Mouse (Mus musculus) midbrain, embryonic 11.5 days (tissue): ENCODE measurements at regions not wholly inside any gene's neighbourhood (a gene's known extent, or its start where the extent isn't known, plus 50 kb on each side); places are given as distances from the start of the nearest gene placed in this dataset.

Experiments used
- ATAC-seq: fragments of 200-750 bp; cut with Nextera tagmentation; 2 replicates; pipeline ENCODE4 v1.8.0; 2017; ENCODE audit warnings: moderate TSS enrichment, moderate library complexity; ENCODE audit not compliant: low FRiP score
- DNase-seq: peaks from one replicate; pipeline ENCODE4 v3.0.0; 2015; ENCODE audit warnings: low spot score; ENCODE audit errors: missing footprints
- H3K27ac ChIP-seq: fragments of 300-500 bp; sonication (generic); 2 replicates; pipeline ENCODE4 v1.5.1; 2014; ENCODE audit warnings: low read depth, low read length
- H3K27me3 ChIP-seq: fragments of 300-500 bp; sonication (generic); 2 replicates; pipeline ENCODE4 v1.6.1; 2014; ENCODE audit warnings: mild to moderate bottlenecking, low read length, moderate library complexity, mixed read lengths; ENCODE audit not compliant: control insufficient read depth, insufficient read depth
- H3K36me3 ChIP-seq: fragments of 300-500 bp; sonication (generic); 2 replicates; pipeline ENCODE4 v1.6.1; 2014; ENCODE audit warnings: mild to moderate bottlenecking, low read length, moderate library complexity, mixed read lengths; ENCODE audit not compliant: control insufficient read depth, insufficient read depth
- H3K4me1 ChIP-seq: fragments of 300-500 bp; sonication (generic); 2 replicates; pipeline ENCODE4 v1.6.1; 2014; ENCODE audit warnings: low read length; ENCODE audit not compliant: control insufficient read depth, insufficient read depth
- H3K4me2 ChIP-seq: fragments of 300-500 bp; sonication (generic); 2 replicates; pipeline ENCODE4 v1.6.1; 2014; ENCODE audit warnings: mild to moderate bottlenecking, moderate library complexity
- H3K4me3 ChIP-seq: fragments of 300-500 bp; sonication (generic); 2 replicates; pipeline ENCODE4 v1.5.1; 2014; ENCODE audit warnings: low read depth, low read length
- H3K9ac ChIP-seq: fragments of 300-500 bp; sonication (generic); 2 replicates; pipeline ENCODE4 v1.6.1; 2014; ENCODE audit warnings: low read length
- H3K9me3 ChIP-seq: fragments of 300-500 bp; sonication (generic); 2 replicates; pipeline ENCODE4 v1.6.1; 2016; ENCODE audit warnings: low read length; ENCODE audit not compliant: control insufficient read depth
- WGBS: fragments of 180-500 bp; shearing (Covaris S2); extraction: QIAGEN DNeasy Blood & Tissue Kit; methylation state at CpG from one replicate; pipeline ENCODE4 v1.1.7; 2014; 5-methylcytosine and 5-hydroxymethylcytosine counted together

GRCm38 (mm10) chr5:118405421-118405820 lies 155.1 kb upstream of the Med13l start:
- H3K27me3 ChIP-seq, result 0 out of 2 replicates have a peak, but pooled peaks cover 2% of the 10 kb centered on the region
- no peaks in the 10 kb centered on the region; the same call in 1 of the 2 replicates for H3K9me3 ChIP-seq
- DNase-seq (no peak), ATAC-seq (no peak)
- H3K27ac ChIP-seq, result no peak overlapping the region
- no peak overlapping the region for H3K4me3 ChIP-seq
- H3K4me2 ChIP-seq, result no peak overlapping the region
- H3K4me1 ChIP-seq, result no peaks in the 10 kb centered on the region
- WGBS, result 93% methylated on average over 3 of the region's 3 CpGs
- H3K36me3 ChIP-seq, result no peaks in the 10 kb centered on the region
- H3K9ac ChIP-seq, result no peak overlapping the region

GRCm38 (mm10) chr5:118407451-118407850 lies 153.0 kb upstream of the Med13l start:
- no peak for ATAC-seq
- Histone ChIP-seq H3K4me2 (no peak overlapping the region), H3K27me3 (0 out of 2 replicates have a peak, but pooled peaks cover 2% of the 10 kb centered on the region), H3K36me3 (no peaks in the 10 kb centered on the region), H3K4me3 (no peak overlapping the region), H3K27ac (no peak overlapping the region), H3K9ac (peak overlapping the region; percentile 12; the same call in 1 of the 2 replicates), H3K9me3 (no peaks in the 10 kb centered on the region; the same call in 1 of the 2 replicates), H3K4me1 (no peaks in the 10 kb centered on the region)
- 42% methylated on average over 11 of the region's 11 CpGs for WGBS
- DNase-seq, result no peak

- WGBS, result 68% methylated on average over 3 of the region's 3 CpGs
- Histone ChIP-seq H3K36me3 (no peaks in the 10 kb centered on the region), H3K27me3 (0 out of 2 replicates have a peak, but pooled peaks cover 2% of the 10 kb centered on the region), H3K27ac (no peak overlapping the region), H3K4me1 (no peaks in the 10 kb centered on the region), H3K9me3 (no peaks in the 10 kb centered on the region; the same call in 1 of the 2 replicates), H3K4me3 (no peak overlapping the region), H3K9ac (peak overlapping the region; percentile 12; the same call in 1 of the 2 replicates), H3K4me2 (no peak overlapping the region)
- DNase-seq (peak; percentile 64), ATAC-seq (no peak)
Measured at GRCm38 (mm10) chr5:118407973-118408372, 152.5 kb upstream of the Med13l start.

- H3K4me3 ChIP-seq, result no peak overlapping the region
- H3K9ac ChIP-seq, result no peak overlapping the region
- H3K4me1 ChIP-seq, result no peaks in the 10 kb centered on the region
- no peak overlapping the region for H3K27ac ChIP-seq
- no peaks in the 10 kb centered on the region for H3K36me3 ChIP-seq
- peak; percentile 70 for DNase-seq
- H3K4me2 ChIP-seq, result no peak overlapping the region
- WGBS, result 86% methylated on average over 8 of the region's 8 CpGs
- no peaks in the 10 kb centered on the region; the same call in 1 of the 2 replicates for H3K9me3 ChIP-seq
- 0 out of 2 replicates have a peak, but pooled peaks cover 2% of the 10 kb centered on the region for H3K27me3 ChIP-seq
- no peak for ATAC-seq
Measured at GRCm38 (mm10) chr5:118408826-118409225, 151.7 kb upstream of the Med13l start.

- no peak overlapping the region for H3K27ac ChIP-seq
- DNase-seq, result peak; percentile 90
- 0 out of 2 replicates have a peak, but pooled peaks cover 2% of the 10 kb centered on the region for H3K27me3 ChIP-seq
- peak; percentile 88 for ATAC-seq
- no peaks in the 10 kb centered on the region for H3K9me3 ChIP-seq
- H3K4me3 ChIP-seq, result no peak overlapping the region
- no peaks in the 10 kb centered on the region for H3K4me1 ChIP-seq
- no peak overlapping the region for H3K4me2 ChIP-seq
- WGBS, result 69% methylated on average over 13 of the region's 13 CpGs
- H3K36me3 ChIP-seq, result no peaks in the 10 kb centered on the region
- no peak overlapping the region for H3K9ac ChIP-seq
Measured at GRCm38 (mm10) chr5:118413428-118414282, 146.8 kb upstream of the Med13l start.

- H3K9ac ChIP-seq, result no peak overlapping the region
- no peaks in the 10 kb centered on the region for H3K36me3 ChIP-seq
- no peak overlapping the region for H3K27ac ChIP-seq
- H3K9me3 ChIP-seq, result no peaks in the 10 kb centered on the region
- H3K4me2 ChIP-seq, result no peak overlapping the region
- H3K27me3 ChIP-seq, result no peaks in the 10 kb centered on the region
- H3K4me3 ChIP-seq, result no peak overlapping the region
- DNase-seq, result no peak
- H3K4me1 ChIP-seq, result peaks cover 9% of the 10 kb centered on the region
- no peak for ATAC-seq
- WGBS, result 88% methylated on average over 7 of the region's 7 CpGs
Measured at GRCm38 (mm10) chr5:118419344-118420037, 141.0 kb upstream of the Med13l start.

GRCm38 (mm10) chr5:118421884-118422821 lies 138.3 kb upstream of the Med13l start:
- no peaks in the 10 kb centered on the region for H3K36me3 ChIP-seq
- H3K4me3 ChIP-seq, result no peak overlapping the region
- peaks cover 9% of the 10 kb centered on the region for H3K4me1 ChIP-seq
- ATAC-seq (peak; percentile 78), DNase-seq (peak; percentile 85)
- peak overlapping the region; percentile 50 for H3K9ac ChIP-seq
- H3K27me3 ChIP-seq, result no peaks in the 10 kb centered on the region
- no peak overlapping the region for H3K27ac ChIP-seq
- no peaks in the 10 kb centered on the region for H3K9me3 ChIP-seq
- peak overlapping the region; percentile 35 for H3K4me2 ChIP-seq
- 54% methylated on average over 31 of the region's 32 CpGs for WGBS

GRCm38 (mm10) chr5:118424177-118424576 lies 136.3 kb upstream of the Med13l start:
- H3K27ac ChIP-seq, result no peak overlapping the region
- H3K9me3 ChIP-seq, result no peaks in the 10 kb centered on the region
- no peak for DNase-seq
- H3K4me3 ChIP-seq, result no peak overlapping the region
- no peak overlapping the region for H3K9ac ChIP-seq
- peaks cover 9% of the 10 kb centered on the region for H3K4me1 ChIP-seq
- 84% methylated on average over 3 of the region's 3 CpGs for WGBS
- H3K4me2 ChIP-seq, result no peak overlapping the region
- ATAC-seq, result no peak
- no peaks in the 10 kb centered on the region for H3K27me3 ChIP-seq
- no peaks in the 10 kb centered on the region for H3K36me3 ChIP-seq
